Mouse (Mus musculus) heart, embryonic 11.5 days (tissue): ENCODE measurements around the gene Nbr1. TPM values are rescaled to one million over a fixed set of nuclear protein-coding genes. Genes with fewer than 3 reads are reported as not detected.
A peak's percentile ranks its signal among the peaks of the same experiment; 100 is the strongest.
"Not testable (repeated sequence)": the region's sequence is repeated elsewhere in the genome, so short reads cannot be mapped to it uniquely, and the experiment has no call there.

Experiments
- ATAC-seq: fragments of 200-750 bp; cut with Nextera tagmentation; replicated peaks from 2 replicates; pipeline ENCODE4 v1.8.0; 2017; ENCODE audit warnings: moderate library complexity; ENCODE audit not compliant: insufficient number of reproducible peaks, low FRiP score, low TSS enrichment
- H3K27ac ChIP-seq: fragments of 300-500 bp; sonication (generic); 2 replicates; pipeline ENCODE4 v1.5.1; 2014; ENCODE audit warnings: mild to moderate bottlenecking, low read depth, low read length
- H3K27me3 ChIP-seq: fragments of 300-500 bp; sonication (generic); 2 replicates; pipeline ENCODE4 v1.6.1; 2014; ENCODE audit warnings: mild to moderate bottlenecking, low read length, mixed read lengths; ENCODE audit not compliant: control insufficient read depth, insufficient read depth
- H3K36me3 ChIP-seq: fragments of 300-500 bp; sonication (generic); 2 replicates; pipeline ENCODE4 v1.6.1; 2014; ENCODE audit warnings: mild to moderate bottlenecking, low read length, moderate library complexity, mixed read lengths; ENCODE audit not compliant: control insufficient read depth, insufficient read depth
- H3K4me1 ChIP-seq: fragments of 300-500 bp; sonication (generic); 2 replicates; pipeline ENCODE4 v1.6.1; 2014; ENCODE audit warnings: low read length; ENCODE audit not compliant: control insufficient read depth, insufficient read depth
- H3K4me2 ChIP-seq: fragments of 300-500 bp; sonication (generic); 2 replicates; pipeline ENCODE4 v1.6.1; 2014; ENCODE audit warnings: mild to moderate bottlenecking, moderate library complexity
- H3K4me3 ChIP-seq: fragments of 300-500 bp; sonication (generic); 2 replicates; pipeline ENCODE4 v1.5.1; 2014; ENCODE audit warnings: low read depth, low read length
- H3K9ac ChIP-seq: fragments of 300-500 bp; sonication (generic); 2 replicates; pipeline ENCODE4 v1.6.1; 2014; ENCODE audit warnings: mild to moderate bottlenecking, low read depth, low read length, moderate library complexity
- H3K9me3 ChIP-seq: fragments of 300-500 bp; sonication (generic); replicated peaks from 2 replicates; pipeline ENCODE4 v1.6.1; 2016; ENCODE audit warnings: low read length; ENCODE audit not compliant: control insufficient read depth
- WGBS: fragments of 180-500 bp; shearing (Covaris S2); extraction: QIAGEN DNeasy Blood & Tissue Kit; methylation state at CpG from one replicate; pipeline ENCODE4 v1.1.7; 2014; ENCODE audit not compliant: insufficient replicate concordance; 5-methylcytosine and 5-hydroxymethylcytosine counted together
- polyA plus RNA-seq: library from polyadenylated mRNA; unstranded; fragments of >200 nt; fragmentation: Nextera tagmentation; extraction: Ambion mirVana; gene quantifications from 2 replicates; pipeline ENCODE4 v1.2.1, GENCODE M21; 2014

Nbr1 gene
- polyA plus RNA-seq, 1 experiment from 2014 or later, result 48.4 TPM

GRCm38 (mm10) chr11:101607134-101607533, 55.2 kb downstream of the Nbr1 start:
- H3K9ac ChIP-seq, H3K36me3 ChIP-seq, H3K27ac ChIP-seq, H3K4me2 ChIP-seq, H3K4me3 ChIP-seq, H3K9me3 ChIP-seq, H3K4me1 ChIP-seq, ATAC-seq, H3K27me3 ChIP-seq: not testable (repeated sequence)
- 82% methylated on average over 4 of the region's 4 CpGs for WGBS

GRCm38 (mm10) chr11:101610445-101610844, 58.5 kb downstream of the Nbr1 start:
- peak overlapping the region; percentile 18; the same call in 1 of the 2 replicates for H3K4me3 ChIP-seq
- peaks cover 9% of the 10 kb centered on the region; the same call in 1 of the 2 replicates for H3K4me1 ChIP-seq
- no peaks in the 10 kb centered on the region for H3K27me3 ChIP-seq
- ATAC-seq, result no peak
- no peaks in the 10 kb centered on the region for H3K9me3 ChIP-seq
- H3K36me3 ChIP-seq, result no peaks in the 10 kb centered on the region
- no peak overlapping the region for H3K9ac ChIP-seq
- WGBS, result 7% methylated on average over 11 of the region's 11 CpGs
- H3K4me2 ChIP-seq, result peak overlapping the region; percentile 46
- no peak overlapping the region for H3K27ac ChIP-seq

GRCm38 (mm10) chr11:101613596-101613995, 61.6 kb downstream of the Nbr1 start:
- 69% methylated on average over 6 of the region's 6 CpGs for WGBS
- no peak overlapping the region for H3K4me2 ChIP-seq
- H3K4me1 ChIP-seq, result peaks cover 13% of the 10 kb centered on the region; the same call in 1 of the 2 replicates
- H3K27me3 ChIP-seq, result no peaks in the 10 kb centered on the region
- ATAC-seq, result no peak
- no peaks in the 10 kb centered on the region for H3K36me3 ChIP-seq
- no peak overlapping the region for H3K9ac ChIP-seq
- H3K4me3 ChIP-seq, result no peak overlapping the region
- no peak overlapping the region for H3K27ac ChIP-seq
- H3K9me3 ChIP-seq, result no peaks in the 10 kb centered on the region

DNA sequence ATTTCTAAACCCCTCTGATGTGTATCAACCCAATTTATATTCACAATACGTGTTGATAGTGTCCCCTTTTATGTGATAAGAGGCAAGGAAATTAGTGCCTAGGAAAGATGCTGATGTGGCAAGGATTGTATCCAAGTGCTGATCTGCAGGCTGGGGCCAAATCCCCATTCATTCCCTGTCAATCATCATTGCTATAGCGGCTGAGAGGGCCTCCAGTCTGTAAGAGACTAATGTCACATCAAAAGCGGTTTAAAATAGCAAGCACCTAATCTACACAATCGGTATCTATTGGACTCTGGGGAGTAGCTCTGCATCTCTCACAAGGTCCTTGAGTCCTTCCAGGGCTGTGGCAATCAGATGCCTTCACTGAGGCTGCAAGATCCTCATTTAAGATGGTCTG, 62.2 kb downstream of the Nbr1 start:
- WGBS, result 54% methylated on average over 4 of the region's 4 CpGs
- Histone ChIP-seq H3K4me3 (no peak overlapping the region), H3K4me1 (peaks cover 13% of the 10 kb centered on the region; the same call in 1 of the 2 replicates), H3K27ac (no peak overlapping the region), H3K9me3 (no peaks in the 10 kb centered on the region), H3K9ac (no peak overlapping the region), H3K27me3 (no peaks in the 10 kb centered on the region), H3K4me2 (no peak overlapping the region), H3K36me3 (no peaks in the 10 kb centered on the region)
- ATAC-seq, result no peak

DNA sequence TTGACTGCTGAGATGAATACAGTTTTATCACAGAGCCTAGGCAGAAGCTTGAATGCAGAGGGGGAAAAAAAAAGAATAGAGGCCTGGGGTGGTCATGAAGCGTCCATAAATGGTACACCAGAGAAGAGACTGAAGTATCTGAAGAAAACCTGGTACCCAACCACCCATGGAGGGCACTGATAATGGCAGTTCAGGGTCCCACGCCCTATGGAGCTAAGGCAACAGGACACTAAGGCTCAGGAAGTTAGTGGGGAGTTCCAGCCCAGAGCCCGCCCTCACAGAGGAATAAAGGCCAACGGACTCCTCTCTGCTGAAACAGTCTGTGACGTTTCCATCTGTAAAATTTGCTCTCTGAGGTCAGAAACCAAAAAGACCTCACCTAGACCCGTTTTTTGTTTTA, 63.4 kb downstream of the Nbr1 start:
- Histone ChIP-seq H3K9ac (no peak overlapping the region), H3K36me3 (no peaks in the 10 kb centered on the region), H3K27me3 (no peaks in the 10 kb centered on the region), H3K4me1 (peaks cover 9% of the 10 kb centered on the region; the same call in 1 of the 2 replicates), H3K9me3 (no peaks in the 10 kb centered on the region), H3K4me3 (no peak overlapping the region), H3K4me2 (no peak overlapping the region), H3K27ac (no peak overlapping the region)
- 79% methylated on average over 6 of the region's 6 CpGs for WGBS
- ATAC-seq, result no peak

DNA sequence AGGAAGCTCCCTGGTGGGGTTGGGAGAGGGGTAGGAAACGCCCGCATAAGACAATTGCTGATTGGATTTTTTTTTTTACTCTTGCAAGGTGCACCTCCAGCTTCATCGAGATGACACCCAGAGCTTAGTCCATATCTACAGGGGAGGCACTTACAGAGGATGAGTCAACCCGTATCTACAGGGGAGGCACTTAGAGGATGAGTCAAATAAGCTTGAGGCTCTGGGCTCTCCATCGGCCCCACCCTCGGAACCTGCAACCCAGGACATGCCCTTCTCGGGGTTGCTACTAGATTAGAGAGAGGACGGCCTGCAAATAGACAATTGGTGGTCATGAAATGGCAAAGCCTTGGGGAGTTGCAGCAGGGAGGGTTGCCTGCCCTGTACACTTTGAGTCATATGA, 64.2 kb downstream of the Nbr1 start:
- ATAC-seq, result no peak
- Histone ChIP-seq H3K9ac (no peak overlapping the region), H3K9me3 (no peaks in the 10 kb centered on the region), H3K4me2 (no peak overlapping the region), H3K27me3 (no peaks in the 10 kb centered on the region), H3K36me3 (no peaks in the 10 kb centered on the region), H3K27ac (no peak overlapping the region), H3K4me1 (0 out of 2 replicates have a peak, but pooled peaks cover 4% of the 10 kb centered on the region), H3K4me3 (no peak overlapping the region)
- WGBS, result 75% methylated on average over 8 of the region's 8 CpGs

DNA sequence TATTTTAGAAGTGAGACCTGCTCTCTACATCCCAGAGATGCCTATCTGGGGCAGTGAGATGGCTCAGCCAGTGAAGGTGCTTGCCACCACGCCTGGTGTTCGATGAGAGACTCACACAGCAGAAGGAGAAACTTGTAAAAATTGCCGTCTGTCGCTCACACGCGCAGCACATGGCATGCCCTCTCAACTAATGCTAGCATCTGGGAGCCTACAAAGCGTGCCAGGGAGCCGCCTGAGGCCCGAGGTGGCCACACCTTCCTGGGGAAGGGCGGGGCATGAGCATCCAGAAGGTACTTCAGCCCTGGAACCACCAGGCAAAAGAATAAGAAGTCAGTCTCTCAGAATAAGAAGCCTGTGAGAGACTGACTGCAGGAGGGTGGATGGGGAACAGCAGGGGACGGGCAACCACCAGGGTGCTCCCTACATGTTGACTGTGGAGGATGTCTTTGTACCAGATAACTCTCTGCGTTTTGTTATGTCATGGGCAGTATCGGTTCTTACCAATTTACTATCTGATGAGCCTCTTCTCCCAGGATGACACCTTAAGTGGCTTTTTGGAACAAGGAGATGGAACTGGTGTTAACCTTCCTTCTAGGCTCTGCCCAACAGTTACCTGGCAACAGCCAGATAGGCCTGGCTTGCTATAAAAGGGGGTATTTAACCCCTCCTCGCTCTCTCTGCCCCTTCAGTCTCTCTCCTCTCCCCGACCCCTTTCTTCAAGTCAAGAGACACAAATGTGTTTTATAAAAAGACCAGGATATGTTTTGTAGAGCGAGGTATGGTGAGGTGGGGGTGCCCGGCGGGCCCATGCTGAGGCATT, 65.2 kb downstream of the Nbr1 start:
- no peak for ATAC-seq
- H3K9me3 ChIP-seq, result no peaks in the 10 kb centered on the region
- no peak overlapping the region for H3K27ac ChIP-seq
- H3K4me1 ChIP-seq, result 0 out of 2 replicates have a peak, but pooled peaks cover 4% of the 10 kb centered on the region
- WGBS, result 20% methylated on average over 18 of the region's 18 CpGs
- H3K9ac ChIP-seq, result no peak overlapping the region
- no peaks in the 10 kb centered on the region for H3K36me3 ChIP-seq
- H3K4me3 ChIP-seq, result no peak overlapping the region
- H3K4me2 ChIP-seq, result peak overlapping the region; percentile 15
- H3K27me3 ChIP-seq, result no peaks in the 10 kb centered on the region

- H3K27ac ChIP-seq, result no peak overlapping the region
- peak overlapping the region; percentile 15 for H3K4me2 ChIP-seq
- H3K9ac ChIP-seq, result no peak overlapping the region
- no peaks in the 10 kb centered on the region for H3K27me3 ChIP-seq
- WGBS, result 12% methylated on average over 8 of the region's 8 CpGs
- H3K4me3 ChIP-seq, result no peak overlapping the region
- H3K9me3 ChIP-seq, result no peaks in the 10 kb centered on the region
- 0 out of 2 replicates have a peak, but pooled peaks cover 4% of the 10 kb centered on the region for H3K4me1 ChIP-seq
- ATAC-seq, result no peak
- no peaks in the 10 kb centered on the region for H3K36me3 ChIP-seq
These were observed 65.9 kb downstream of the Nbr1 start for GRCm38 (mm10) chr11:101617849-101618248.

- no peak overlapping the region for H3K27ac ChIP-seq
- no peak overlapping the region for H3K4me3 ChIP-seq
- no peaks in the 10 kb centered on the region for H3K27me3 ChIP-seq
- WGBS, result 77% methylated on average over 3 of the region's 3 CpGs
- ATAC-seq, result no peak
- H3K4me2 ChIP-seq, result no peak overlapping the region
- H3K36me3 ChIP-seq, result no peaks in the 10 kb centered on the region
- H3K4me1 ChIP-seq, result 0 out of 2 replicates have a peak, but pooled peaks cover 4% of the 10 kb centered on the region
- H3K9ac ChIP-seq, result no peak overlapping the region
- no peaks in the 10 kb centered on the region for H3K9me3 ChIP-seq
These were observed 66.6 kb downstream of the Nbr1 start for GRCm38 (mm10) chr11:101618596-101618995.
